Comparison of ENCODE assay signal across 19 mouse cellular contexts in genomic region chr1:127732435-127732834, GRCm38 (mm10). TPM values are rescaled to one million over a fixed set of nuclear protein-coding genes. Genes with fewer than 3 reads are reported as not detected.
"Had no signal": no experiment of that assay in that cellular context is flagged by ENCODE, and none has a peak within 500 bp of the region (broad histone marks: within the 10 kb centered on the region; RNA-seq: fewer than 3 reads in every experiment).

No protein-coding gene starts in this region.

- H3K4me3 ChIP-seq: limb, embryonic 12.5 days; liver, embryonic 13.5 days; midbrain, embryonic 10.5 days; myocyte; neural tube, embryonic 15.5 days had no signal

- H3K27me3 ChIP-seq: limb, embryonic 12.5 days; neural tube, embryonic 15.5 days had no signal

- DNase-seq: liver, embryonic 13.5 days; lung, embryonic 14.5 days; lung, postnatal 10 days; lung, postnatal 4 days; midbrain, embryonic 14.5 days; right cerebral cortex, adult 18-20 months; right cerebral cortex, postnatal 25 days; thymus, postnatal 36 days had no signal

- H3K36me3 ChIP-seq: limb, embryonic 12.5 days; liver, embryonic 13.5 days; midbrain, embryonic 10.5 days; neural tube, embryonic 15.5 days had no signal

- H3K9ac ChIP-seq: limb, embryonic 12.5 days; liver, embryonic 13.5 days; lung, embryonic 14.5 days; neural tube, embryonic 15.5 days had no signal

- H3K27ac ChIP-seq: limb, embryonic 12.5 days; liver, embryonic 13.5 days; midbrain, embryonic 10.5 days; neural tube, embryonic 15.5 days had no signal

- H3K4me1 ChIP-seq: limb, embryonic 12.5 days; liver, embryonic 13.5 days; neural tube, embryonic 15.5 days had no signal

- H3K4me2 ChIP-seq: limb, embryonic 12.5 days; liver, embryonic 13.5 days; lung, embryonic 14.5 days; neural tube, embryonic 15.5 days had no signal

- ATAC-seq: intestine, postnatal 0 days had no signal

- H3K9me3 ChIP-seq: liver, embryonic 13.5 days; neural tube, embryonic 15.5 days had no signal

RNA-seq across cellular contexts. Expression of gene Acmsd, which starts 3.2 kb away (rescaled TPM):
- total RNA-seq: layer of hippocampus, adult 18-20 months; layer of hippocampus, postnatal 10 days; left cerebral cortex, postnatal 36 days had no signal
- polyA plus RNA-seq: inflammation-experienced regulatory T-cells, adult 6 months; intestine, postnatal 0 days; myocyte; neural tube, embryonic 15.5 days; small intestine, adult 2 months; thymus, postnatal 0 days had no signal

RNA-seq across cellular contexts. Expression of gene Tmem163, which starts 53.1 kb away (rescaled TPM):
- polyA plus RNA-seq: myocyte had no signal
